Mouse (Mus musculus): ENCODE measurements around the gene Trub1.

GRCm38 (mm10) chr19:57429926-57430325, 22.8 kb upstream of the Trub1 start:
- TF ChIP-seq GATA1 (IDR thresholded peaks at IDR 0.05; ENCODE audit: borderline replicate concordance, low read length) = no peak
- TF ChIP-seq FLI1 (IDR thresholded peaks at IDR 0.05; ENCODE audit: low read length) = no peak

All from megakaryocyte, embryonic 14.5 days (primary cell).